Mouse (Mus musculus): ENCODE measurements around the gene Wipf1. TPM values are rescaled to one million over a fixed set of nuclear protein-coding genes. Genes with fewer than 3 reads are reported as not detected.
A peak's percentile ranks its signal among the peaks of the same experiment; 100 is the strongest.

Gene Wipf1
- polyA plus RNA-seq, 1 experiment from 2014 or later = 2.3 TPM

GRCm38 (mm10) chr2:73442015-73442414, 87.5 kb downstream of the Wipf1 start:
- Histone ChIP-seq H3K4me2 (no peak overlapping the region), H3K4me1 (replicated peaks) (peaks cover 8% of the 10 kb centered on the region; the same call in 1 of the 2 replicates), H3K27me3 (no peaks in the 10 kb centered on the region), H3K9ac (no peak overlapping the region), H3K36me3 (no peaks in the 10 kb centered on the region), H3K4me3 (no peak overlapping the region), H3K9me3 (no peaks in the 10 kb centered on the region), H3K27ac (no peak overlapping the region)
- WGBS = 79% methylated on average over 2 of the region's 2 CpGs
- ATAC-seq (ENCODE audit: low FRiP score) = no peak

- WGBS = 57% methylated on average over 2 of the region's 2 CpGs
Measured at GRCm38 (mm10) chr2:73440319-73440718, 89.2 kb downstream of the Wipf1 start.

GRCm38 (mm10) chr2:73436976-73437375, 92.6 kb downstream of the Wipf1 start:
- H3K9ac ChIP-seq = 0 out of 2 replicates have a peak overlapping the region, but pooled peaks have one; percentile 5
- peaks cover 13% of the 10 kb centered on the region for H3K4me1 ChIP-seq (replicated peaks)
- H3K4me2 ChIP-seq = no peak overlapping the region
- H3K9me3 ChIP-seq = no peaks in the 10 kb centered on the region
- no peak for ATAC-seq (ENCODE audit: low FRiP score)
- WGBS = 53% methylated on average over 18 of the region's 18 CpGs
- no peaks in the 10 kb centered on the region for H3K27me3 ChIP-seq
- no peaks in the 10 kb centered on the region for H3K36me3 ChIP-seq
- H3K4me3 ChIP-seq = no peak overlapping the region
- no peak overlapping the region for H3K27ac ChIP-seq

More at GRCm38 (mm10) chr2:73440319-73440718, 89.2 kb downstream of the Wipf1 start:
- Histone ChIP-seq H3K9me3 (no peaks in the 10 kb centered on the region), H3K36me3 (no peaks in the 10 kb centered on the region), H3K27ac (no peak overlapping the region), H3K27me3 (no peaks in the 10 kb centered on the region), H3K4me2 (no peak overlapping the region), H3K4me1 (replicated peaks) (peaks cover 9% of the 10 kb centered on the region; the same call in 1 of the 2 replicates), H3K9ac (no peak overlapping the region), H3K4me3 (no peak overlapping the region)
- no peak for ATAC-seq (ENCODE audit: low FRiP score)

- H3K36me3 ChIP-seq = no peaks in the 10 kb centered on the region
- no peaks in the 10 kb centered on the region for H3K9me3 ChIP-seq
- no peak for ATAC-seq (ENCODE audit: low FRiP score)
- H3K9ac ChIP-seq = no peak overlapping the region
- H3K27me3 ChIP-seq = no peaks in the 10 kb centered on the region
- peaks cover 13% of the 10 kb centered on the region for H3K4me1 ChIP-seq (replicated peaks)
- H3K27ac ChIP-seq = no peak overlapping the region
- no peak overlapping the region for H3K4me3 ChIP-seq
- 91% methylated on average over 2 of the region's 2 CpGs for WGBS
- H3K4me2 ChIP-seq = no peak overlapping the region
Measured at GRCm38 (mm10) chr2:73435847-73436246, 93.7 kb downstream of the Wipf1 start.

- Histone ChIP-seq H3K9me3 (no peaks in the 10 kb centered on the region), H3K4me3 (peak overlapping the region; percentile 22; the same call in 1 of the 2 replicates), H3K27ac (peak overlapping the region; percentile 36; the same call in 1 of the 2 replicates), H3K4me2 (peak overlapping the region; percentile 44), H3K4me1 (replicated peaks) (peaks cover 6% of the 10 kb centered on the region), H3K36me3 (no peaks in the 10 kb centered on the region), H3K27me3 (no peaks in the 10 kb centered on the region), H3K9ac (peak overlapping the region; percentile 60)
- 37% methylated on average over 14 of the region's 14 CpGs for WGBS
- no peak for ATAC-seq (ENCODE audit: low FRiP score)
Measured at GRCm38 (mm10) chr2:73431959-73432396, 97.6 kb downstream of the Wipf1 start.

GRCm38 (mm10) chr2:73428803-73429468, 100.6 kb downstream of the Wipf1 start:
- H3K27me3 ChIP-seq = no peaks in the 10 kb centered on the region
- no peak for ATAC-seq (ENCODE audit: low FRiP score)
- no peak overlapping the region for H3K4me3 ChIP-seq
- no peak overlapping the region for H3K4me2 ChIP-seq
- no peak overlapping the region for H3K9ac ChIP-seq
- H3K27ac ChIP-seq = 0 out of 2 replicates have a peak overlapping the region, but pooled peaks have one; percentile 19
- H3K4me1 ChIP-seq (replicated peaks) = peaks cover 6% of the 10 kb centered on the region
- 70% methylated on average over 21 of the region's 21 CpGs for WGBS
- no peaks in the 10 kb centered on the region for H3K36me3 ChIP-seq
- no peaks in the 10 kb centered on the region for H3K9me3 ChIP-seq

GRCm38 (mm10) chr2:73427293-73427692, 102.2 kb downstream of the Wipf1 start:
- no peak for ATAC-seq (ENCODE audit: low FRiP score)
- 53% methylated on average over 1 of the region's 1 CpGs for WGBS
- peaks cover 5% of the 10 kb centered on the region for H3K4me1 ChIP-seq (replicated peaks)
- no peaks in the 10 kb centered on the region for H3K9me3 ChIP-seq
- no peak overlapping the region for H3K27ac ChIP-seq
- H3K4me3 ChIP-seq = no peak overlapping the region
- H3K9ac ChIP-seq = no peak overlapping the region
- no peak overlapping the region for H3K4me2 ChIP-seq
- H3K36me3 ChIP-seq = no peaks in the 10 kb centered on the region
- no peaks in the 10 kb centered on the region for H3K27me3 ChIP-seq

- H3K9ac ChIP-seq = no peak overlapping the region
- H3K4me3 ChIP-seq = no peak overlapping the region
- H3K36me3 ChIP-seq = no peaks in the 10 kb centered on the region
- no peaks in the 10 kb centered on the region for H3K27me3 ChIP-seq
- no peaks in the 10 kb centered on the region for H3K4me1 ChIP-seq (replicated peaks)
- WGBS = 87% methylated on average over 14 of the region's 14 CpGs
- no peak overlapping the region for H3K4me2 ChIP-seq
- ATAC-seq (ENCODE audit: low FRiP score) = no peak
- H3K27ac ChIP-seq = no peak overlapping the region
- H3K9me3 ChIP-seq = no peaks in the 10 kb centered on the region
Measured at GRCm38 (mm10) chr2:73425822-73426221, 103.7 kb downstream of the Wipf1 start.

- H3K27me3 ChIP-seq = no peaks in the 10 kb centered on the region
- H3K27ac ChIP-seq = no peak overlapping the region
- no peaks in the 10 kb centered on the region for H3K9me3 ChIP-seq
- 35% methylated on average over 7 of the region's 7 CpGs for WGBS
- H3K36me3 ChIP-seq = no peaks in the 10 kb centered on the region
- ATAC-seq (ENCODE audit: low FRiP score) = no peak
- H3K4me1 ChIP-seq (replicated peaks) = no peaks in the 10 kb centered on the region
- H3K4me2 ChIP-seq = no peak overlapping the region
- H3K4me3 ChIP-seq = no peak overlapping the region
- no peak overlapping the region for H3K9ac ChIP-seq
Measured at GRCm38 (mm10) chr2:73419730-73420129, 109.8 kb downstream of the Wipf1 start.

- Histone ChIP-seq H3K9ac (no peak overlapping the region), H3K36me3 (no peaks in the 10 kb centered on the region), H3K9me3 (no peaks in the 10 kb centered on the region), H3K27me3 (no peaks in the 10 kb centered on the region), H3K27ac (no peak overlapping the region), H3K4me1 (replicated peaks) (no peaks in the 10 kb centered on the region), H3K4me2 (no peak overlapping the region), H3K4me3 (no peak overlapping the region)
- no peak for ATAC-seq (ENCODE audit: low FRiP score)
- WGBS = 49% methylated on average over 4 of the region's 4 CpGs
Measured at GRCm38 (mm10) chr2:73419285-73419684, 110.2 kb downstream of the Wipf1 start.

GRCm38 (mm10) chr2:73415892-73416291, 113.6 kb downstream of the Wipf1 start:
- H3K4me2 ChIP-seq = no peak overlapping the region
- 71% methylated on average over 5 of the region's 5 CpGs for WGBS
- no peak overlapping the region for H3K9ac ChIP-seq
- no peak for ATAC-seq (ENCODE audit: low FRiP score)
- H3K27me3 ChIP-seq = no peaks in the 10 kb centered on the region
- no peaks in the 10 kb centered on the region for H3K36me3 ChIP-seq
- H3K27ac ChIP-seq = no peak overlapping the region
- no peaks in the 10 kb centered on the region for H3K9me3 ChIP-seq
- no peak overlapping the region for H3K4me3 ChIP-seq
- H3K4me1 ChIP-seq (replicated peaks) = no peaks in the 10 kb centered on the region

- WGBS = 94% methylated on average over 8 of the region's 8 CpGs
- no peak for ATAC-seq (ENCODE audit: low FRiP score)
- Histone ChIP-seq H3K36me3 (no peaks in the 10 kb centered on the region), H3K4me2 (no peak overlapping the region), H3K4me1 (replicated peaks) (no peaks in the 10 kb centered on the region), H3K9me3 (no peaks in the 10 kb centered on the region), H3K27ac (no peak overlapping the region), H3K9ac (no peak overlapping the region), H3K4me3 (no peak overlapping the region), H3K27me3 (no peaks in the 10 kb centered on the region)
Measured at GRCm38 (mm10) chr2:73410076-73410475, 119.5 kb downstream of the Wipf1 start.

GRCm38 (mm10) chr2:73407662-73408061, 121.9 kb downstream of the Wipf1 start:
- no peak overlapping the region for H3K27ac ChIP-seq
- 64% methylated on average over 4 of the region's 4 CpGs for WGBS
- H3K4me3 ChIP-seq = no peak overlapping the region
- H3K27me3 ChIP-seq = no peaks in the 10 kb centered on the region
- H3K4me1 ChIP-seq (replicated peaks) = no peaks in the 10 kb centered on the region
- H3K36me3 ChIP-seq = no peaks in the 10 kb centered on the region
- no peak overlapping the region for H3K4me2 ChIP-seq
- no peak overlapping the region for H3K9ac ChIP-seq
- no peaks in the 10 kb centered on the region for H3K9me3 ChIP-seq
- no peak for ATAC-seq (ENCODE audit: low FRiP score)

Measured in hindbrain, embryonic 13.5 days (tissue).